Mouse (Mus musculus): ENCODE measurements around the gene Nos1. TPM values are rescaled to one million over a fixed set of nuclear protein-coding genes. Genes with fewer than 3 reads are reported as not detected.

Gene Nos1
- total RNA-seq, 2 experiments from 2014 or later, result 71.3 to 76.9 TPM

- Histone ChIP-seq H3K4me3 (no peak overlapping the region), H3K27ac (no peak overlapping the region)
- no peak for DNase-seq (ENCODE audit: low spot score in 2 of 2)
- peak; percentile 68 for TF ChIP-seq CTCF (conservative IDR thresholded peaks at IDR 0.05)
Observed at GRCm38 (mm10) chr5:117916906-117917305, 136.1 kb downstream of the Nos1 start.

GRCm38 (mm10) chr5:117921786-117922528, 141.1 kb downstream of the Nos1 start:
- no peak for DNase-seq (ENCODE audit: low spot score in 2 of 2)
- H3K27ac ChIP-seq, result no peak overlapping the region
- H3K4me3 ChIP-seq, result no peak overlapping the region
- no peak for TF ChIP-seq CTCF (conservative IDR thresholded peaks at IDR 0.05)

- no peak for TF ChIP-seq CTCF (conservative IDR thresholded peaks at IDR 0.05)
- no peak for DNase-seq (ENCODE audit: low spot score in 2 of 2)
- H3K27ac ChIP-seq, result no peak overlapping the region
- no peak overlapping the region for H3K4me3 ChIP-seq
Observed at GRCm38 (mm10) chr5:117923688-117924087, 142.9 kb downstream of the Nos1 start.

- Histone ChIP-seq H3K4me3 (no peak overlapping the region), H3K27ac (no peak overlapping the region)
- no peak for DNase-seq (ENCODE audit: low spot score in 2 of 2)
- peak; percentile 58 for TF ChIP-seq CTCF (conservative IDR thresholded peaks at IDR 0.05)
Observed at GRCm38 (mm10) chr5:117928553-117928952, 147.7 kb downstream of the Nos1 start.

GRCm38 (mm10) chr5:117932222-117932621, 151.4 kb downstream of the Nos1 start:
- no peak for TF ChIP-seq CTCF (conservative IDR thresholded peaks at IDR 0.05)
- no peak for DNase-seq (ENCODE audit: low spot score in 2 of 2)
- no peak overlapping the region for H3K27ac ChIP-seq
- H3K4me3 ChIP-seq, result no peak overlapping the region

GRCm38 (mm10) chr5:117932862-117933261, 152.0 kb downstream of the Nos1 start:
- H3K4me3 ChIP-seq, result no peak overlapping the region
- peak; percentile 79 for TF ChIP-seq CTCF (conservative IDR thresholded peaks at IDR 0.05)
- no peak overlapping the region for H3K27ac ChIP-seq
- peak; percentile 82 to 94 for DNase-seq (ENCODE audit: low spot score in 2 of 2)

GRCm38 (mm10) chr5:117936346-117936745, 155.5 kb downstream of the Nos1 start:
- no peak overlapping the region for H3K4me3 ChIP-seq
- no peak for DNase-seq (ENCODE audit: low spot score in 2 of 2)
- no peak for TF ChIP-seq CTCF (conservative IDR thresholded peaks at IDR 0.05)

GRCm38 (mm10) chr5:117937186-117937585, 156.4 kb downstream of the Nos1 start:
- TF ChIP-seq CTCF (conservative IDR thresholded peaks at IDR 0.05), result no peak
- H3K4me3 ChIP-seq, result no peak overlapping the region
- H3K27ac ChIP-seq, result no peak overlapping the region
- DNase-seq (ENCODE audit: low spot score in 2 of 2), result no peak

More at GRCm38 (mm10) chr5:117936346-117936745, 155.5 kb downstream of the Nos1 start:
- no peak overlapping the region for H3K27ac ChIP-seq

- peak; percentile 77 for TF ChIP-seq CTCF (conservative IDR thresholded peaks at IDR 0.05)
- H3K4me3 ChIP-seq, result no peak overlapping the region
- H3K27ac ChIP-seq, result no peak overlapping the region
- peak in 1 of 2 experiments; percentile 35 for DNase-seq (ENCODE audit: low spot score in 2 of 2)
Observed at GRCm38 (mm10) chr5:117938182-117938581, 157.3 kb downstream of the Nos1 start.

GRCm38 (mm10) chr5:117939402-117939801, 158.6 kb downstream of the Nos1 start:
- H3K4me3 ChIP-seq, result no peak overlapping the region
- peak; percentile 47 to 71 for DNase-seq (ENCODE audit: low spot score in 2 of 2)
- TF ChIP-seq CTCF (conservative IDR thresholded peaks at IDR 0.05), result no peak
- H3K27ac ChIP-seq, result no peak overlapping the region

- Histone ChIP-seq H3K4me3 (no peak overlapping the region), H3K27ac (no peak overlapping the region)
- peak; percentile 59 for TF ChIP-seq CTCF (conservative IDR thresholded peaks at IDR 0.05)
- no peak for DNase-seq (ENCODE audit: low spot score in 2 of 2)
Observed at GRCm38 (mm10) chr5:117941552-117941951, 160.7 kb downstream of the Nos1 start.

- no peak overlapping the region for H3K27ac ChIP-seq
Observed at GRCm38 (mm10) chr5:117946605-117947004, 165.8 kb downstream of the Nos1 start.

GRCm38 (mm10) chr5:117949393-117949792, 168.6 kb downstream of the Nos1 start:
- Histone ChIP-seq H3K27ac (no peak overlapping the region), H3K4me3 (no peak overlapping the region)
- no peak for DNase-seq (ENCODE audit: low spot score in 2 of 2)
- TF ChIP-seq CTCF (conservative IDR thresholded peaks at IDR 0.05), result no peak

More at GRCm38 (mm10) chr5:117946605-117947004, 165.8 kb downstream of the Nos1 start:
- peak; percentile 40 to 72 for DNase-seq (ENCODE audit: low spot score in 2 of 2)
- H3K4me3 ChIP-seq, result no peak overlapping the region
- peak; percentile 100 for TF ChIP-seq CTCF (conservative IDR thresholded peaks at IDR 0.05)

GRCm38 (mm10) chr5:117953893-117954292, 173.1 kb downstream of the Nos1 start:
- H3K4me3 ChIP-seq, result no peak overlapping the region
- TF ChIP-seq CTCF (conservative IDR thresholded peaks at IDR 0.05), result no peak

More at GRCm38 (mm10) chr5:117953893-117954292, 173.1 kb downstream of the Nos1 start:
- no peak for DNase-seq (ENCODE audit: low spot score in 2 of 2)
- H3K27ac ChIP-seq, result no peak overlapping the region

All from layer of hippocampus, adult 2 months (tissue).